Mouse (Mus musculus): ENCODE measurements around the gene Trmt10b.

Trmt10b gene

GRCm38 (mm10) chr4:45296662-45297564 is at the start of gene Trmt10b:
Gene Trmt10b, plus strand, starts transcription at chr4:45297127.
- DNase-seq (ENCODE audit: low read depth, low spot score), result peak; percentile 90
- no peaks in the 10 kb centered on the region for H3K36me3 ChIP-seq (ENCODE audit: control insufficient read depth, insufficient read depth, low read length, poor library complexity, severe bottlenecking)
- no peaks in the 10 kb centered on the region for H3K27me3 ChIP-seq (ENCODE audit: control insufficient read depth, insufficient read depth, low read length, poor library complexity, severe bottlenecking)

GRCm38 (mm10) chr4:45251265-45251664 is 45.7 kb upstream of the Trmt10b start:
- Histone ChIP-seq H3K36me3 (ENCODE audit: control insufficient read depth, insufficient read depth, low read length, poor library complexity, severe bottlenecking) (no peaks in the 10 kb centered on the region), H3K27me3 (ENCODE audit: control insufficient read depth, insufficient read depth, low read length, poor library complexity, severe bottlenecking) (no peaks in the 10 kb centered on the region)
- DNase-seq (ENCODE audit: low read depth, low spot score), result no peak

- Histone ChIP-seq H3K36me3 (ENCODE audit: control insufficient read depth, insufficient read depth, low read length, poor library complexity, severe bottlenecking) (no peaks in the 10 kb centered on the region), H3K27me3 (ENCODE audit: control insufficient read depth, insufficient read depth, low read length, poor library complexity, severe bottlenecking) (no peaks in the 10 kb centered on the region)
- no peak for DNase-seq (ENCODE audit: low read depth, low spot score)
Observed at GRCm38 (mm10) chr4:45252861-45253262, 44.1 kb upstream of the Trmt10b start.

GRCm38 (mm10) chr4:45253839-45254601 is 42.9 kb upstream of the Trmt10b start:
- no peak for DNase-seq (ENCODE audit: low read depth, low spot score)

GRCm38 (mm10) chr4:45259232-45259832 is 37.6 kb upstream of the Trmt10b start:
- Histone ChIP-seq H3K36me3 (ENCODE audit: control insufficient read depth, insufficient read depth, low read length, poor library complexity, severe bottlenecking) (no peaks in the 10 kb centered on the region), H3K27me3 (ENCODE audit: control insufficient read depth, insufficient read depth, low read length, poor library complexity, severe bottlenecking) (no peaks in the 10 kb centered on the region)
- DNase-seq (ENCODE audit: low read depth, low spot score), result no peak

More at GRCm38 (mm10) chr4:45253839-45254601, 42.9 kb upstream of the Trmt10b start:
- H3K36me3 ChIP-seq (ENCODE audit: control insufficient read depth, insufficient read depth, low read length, poor library complexity, severe bottlenecking), result no peaks in the 10 kb centered on the region
- no peaks in the 10 kb centered on the region for H3K27me3 ChIP-seq (ENCODE audit: control insufficient read depth, insufficient read depth, low read length, poor library complexity, severe bottlenecking)

GRCm38 (mm10) chr4:45261551-45261950 is 35.4 kb upstream of the Trmt10b start:
- no peak for DNase-seq (ENCODE audit: low read depth, low spot score)
- Histone ChIP-seq H3K36me3 (ENCODE audit: control insufficient read depth, insufficient read depth, low read length, poor library complexity, severe bottlenecking) (no peaks in the 10 kb centered on the region), H3K27me3 (ENCODE audit: control insufficient read depth, insufficient read depth, low read length, poor library complexity, severe bottlenecking) (no peaks in the 10 kb centered on the region)

- H3K27me3 ChIP-seq (ENCODE audit: control insufficient read depth, insufficient read depth, low read length, poor library complexity, severe bottlenecking), result no peaks in the 10 kb centered on the region
- no peak for DNase-seq (ENCODE audit: low read depth, low spot score)
- no peaks in the 10 kb centered on the region for H3K36me3 ChIP-seq (ENCODE audit: control insufficient read depth, insufficient read depth, low read length, poor library complexity, severe bottlenecking)
Observed at GRCm38 (mm10) chr4:45267883-45268282, 29.0 kb upstream of the Trmt10b start.

GRCm38 (mm10) chr4:45271041-45271452 is 25.9 kb upstream of the Trmt10b start:
- Histone ChIP-seq H3K27me3 (ENCODE audit: control insufficient read depth, insufficient read depth, low read length, poor library complexity, severe bottlenecking) (no peaks in the 10 kb centered on the region), H3K36me3 (ENCODE audit: control insufficient read depth, insufficient read depth, low read length, poor library complexity, severe bottlenecking) (no peaks in the 10 kb centered on the region)
- DNase-seq (ENCODE audit: low read depth, low spot score), result no peak

- H3K27me3 ChIP-seq (ENCODE audit: control insufficient read depth, insufficient read depth, low read length, poor library complexity, severe bottlenecking), result no peaks in the 10 kb centered on the region
- no peaks in the 10 kb centered on the region for H3K36me3 ChIP-seq (ENCODE audit: control insufficient read depth, insufficient read depth, low read length, poor library complexity, severe bottlenecking)
- no peak for DNase-seq (ENCODE audit: low read depth, low spot score)
Observed at GRCm38 (mm10) chr4:45275770-45276169, 21.2 kb upstream of the Trmt10b start.

- no peak for DNase-seq (ENCODE audit: low read depth, low spot score)
- H3K36me3 ChIP-seq (ENCODE audit: control insufficient read depth, insufficient read depth, low read length, poor library complexity, severe bottlenecking), result no peaks in the 10 kb centered on the region
- H3K27me3 ChIP-seq (ENCODE audit: control insufficient read depth, insufficient read depth, low read length, poor library complexity, severe bottlenecking), result no peaks in the 10 kb centered on the region
Observed at GRCm38 (mm10) chr4:45279292-45279691, 17.6 kb upstream of the Trmt10b start.

- H3K36me3 ChIP-seq (ENCODE audit: control insufficient read depth, insufficient read depth, low read length, poor library complexity, severe bottlenecking), result no peaks in the 10 kb centered on the region
- no peaks in the 10 kb centered on the region for H3K27me3 ChIP-seq (ENCODE audit: control insufficient read depth, insufficient read depth, low read length, poor library complexity, severe bottlenecking)
- peak; percentile 80 for DNase-seq (ENCODE audit: low read depth, low spot score)
Observed at GRCm38 (mm10) chr4:45279981-45280548, 16.9 kb upstream of the Trmt10b start.

GRCm38 (mm10) chr4:45286318-45286717 is 10.6 kb upstream of the Trmt10b start:
- peak; percentile 42 for DNase-seq (ENCODE audit: low read depth, low spot score)
- Histone ChIP-seq H3K27me3 (ENCODE audit: control insufficient read depth, insufficient read depth, low read length, poor library complexity, severe bottlenecking) (no peaks in the 10 kb centered on the region), H3K36me3 (ENCODE audit: control insufficient read depth, insufficient read depth, low read length, poor library complexity, severe bottlenecking) (no peaks in the 10 kb centered on the region)

GRCm38 (mm10) chr4:45287906-45288305 is 9.0 kb upstream of the Trmt10b start:
- no peaks in the 10 kb centered on the region for H3K36me3 ChIP-seq (ENCODE audit: control insufficient read depth, insufficient read depth, low read length, poor library complexity, severe bottlenecking)
- H3K27me3 ChIP-seq (ENCODE audit: control insufficient read depth, insufficient read depth, low read length, poor library complexity, severe bottlenecking), result no peaks in the 10 kb centered on the region
- DNase-seq (ENCODE audit: low read depth, low spot score), result no peak

GRCm38 (mm10) chr4:45305536-45305935 is 8.6 kb downstream of the Trmt10b start:
- Histone ChIP-seq H3K27me3 (ENCODE audit: control insufficient read depth, insufficient read depth, low read length, poor library complexity, severe bottlenecking) (no peaks in the 10 kb centered on the region), H3K36me3 (ENCODE audit: control insufficient read depth, insufficient read depth, low read length, poor library complexity, severe bottlenecking) (peaks cover 2% of the 10 kb centered on the region)
- DNase-seq (ENCODE audit: low read depth, low spot score), result no peak

All from splenic B cell, adult 2 months (primary cell).